Mouse (Mus musculus) embryo, embryonic 9.5 days (tissue): Measurements from ENCODE around the gene Sp7.

Source experiments
- DNase-seq: peaks from one replicate; pipeline ENCODE4 v3.0.0-alpha.2; 2017; ENCODE audit errors: extremely low spot score

Sp7 gene

GRCm38 (mm10) chr15:102388942-102389341 lies 22.0 kb upstream of the Sp7 start:
- no peak for DNase-seq

- no peak for DNase-seq
Measured at GRCm38 (mm10) chr15:102386640-102387039, 19.7 kb upstream of the Sp7 start.

GRCm38 (mm10) chr15:102383671-102384070 lies 16.7 kb upstream of the Sp7 start:
- no peak for DNase-seq

GRCm38 (mm10) chr15:102381575-102381974 lies 14.6 kb upstream of the Sp7 start:
- DNase-seq = peak; percentile 75

DNA sequence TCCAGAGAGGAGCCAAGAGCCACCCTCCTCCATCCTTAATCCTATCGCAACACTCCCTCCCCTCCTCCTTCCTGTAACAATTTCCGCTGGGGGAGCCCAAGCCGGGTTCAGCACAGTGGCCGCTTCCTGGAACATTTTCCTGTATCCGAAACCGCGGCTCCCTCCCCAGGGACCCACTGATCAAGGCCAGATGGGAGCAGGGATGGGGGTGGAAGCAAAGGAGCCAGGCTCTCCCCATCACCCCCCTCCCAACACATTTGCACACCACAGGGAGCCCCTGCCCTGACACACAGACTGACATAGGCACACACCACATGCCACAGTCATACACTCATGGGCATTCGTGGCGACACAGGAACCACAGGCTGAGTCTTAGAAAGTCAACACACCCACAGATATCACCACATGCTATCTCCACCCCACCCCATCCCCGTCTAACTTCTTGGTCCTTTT lies 10.9 kb upstream of the Sp7 start:
- DNase-seq = peak; percentile 45

DNA sequence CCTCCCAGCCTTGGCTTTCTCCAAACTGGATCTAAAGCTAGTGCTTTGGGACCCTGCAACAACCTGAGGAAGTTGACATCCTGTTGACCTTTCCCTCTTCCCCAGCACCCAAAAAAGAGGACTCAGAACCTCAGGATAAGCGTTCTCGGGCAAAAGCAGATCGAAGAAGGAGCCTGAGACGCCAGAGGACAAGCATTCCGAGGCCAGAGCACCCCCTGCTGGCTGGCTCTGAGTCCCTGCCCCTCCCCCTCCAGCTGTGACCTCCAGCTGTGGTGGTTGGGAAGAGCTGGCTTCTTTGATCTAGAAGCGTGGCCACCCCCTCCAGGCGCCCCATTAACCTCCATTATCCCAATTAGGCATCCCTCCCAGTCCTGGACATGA lies 10.2 kb upstream of the Sp7 start:
- peak; percentile 92 for DNase-seq

DNA sequence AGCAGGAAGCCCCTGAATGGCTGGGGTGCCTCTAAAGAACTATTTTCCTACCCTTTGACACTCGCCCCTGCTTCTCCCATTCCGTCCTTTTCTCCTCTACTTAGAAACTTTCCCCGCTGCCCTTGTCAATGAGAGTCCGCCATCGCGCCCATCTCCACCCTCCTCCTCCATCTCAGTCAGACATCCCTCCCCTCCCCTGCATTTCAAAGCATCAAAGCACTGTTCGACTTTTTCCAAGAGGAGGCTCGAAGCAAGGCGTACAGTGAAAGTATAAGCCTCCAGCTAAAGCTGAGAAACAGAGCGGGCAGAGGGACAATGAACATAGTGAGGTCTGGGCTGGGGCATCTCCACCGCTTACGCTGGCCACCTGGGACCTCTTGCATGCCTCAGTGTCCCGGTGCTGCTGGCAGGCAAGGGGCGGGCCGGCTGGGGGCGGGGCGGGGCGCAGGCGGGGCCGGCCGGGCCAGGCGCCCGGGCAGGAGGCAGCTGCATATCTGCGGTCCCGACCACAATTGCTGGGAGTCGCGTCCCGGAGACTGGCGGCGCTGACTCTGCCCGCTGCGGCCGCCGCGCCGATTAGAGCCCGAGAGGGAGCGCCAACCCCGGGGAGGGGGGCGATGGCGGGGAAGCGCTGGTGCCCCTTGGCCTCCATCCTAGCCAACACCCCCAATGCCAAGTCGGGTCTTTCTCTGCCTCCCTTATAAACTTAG lies 9.6 kb upstream of the Sp7 start:
- DNase-seq = peak; percentile 84

DNA sequence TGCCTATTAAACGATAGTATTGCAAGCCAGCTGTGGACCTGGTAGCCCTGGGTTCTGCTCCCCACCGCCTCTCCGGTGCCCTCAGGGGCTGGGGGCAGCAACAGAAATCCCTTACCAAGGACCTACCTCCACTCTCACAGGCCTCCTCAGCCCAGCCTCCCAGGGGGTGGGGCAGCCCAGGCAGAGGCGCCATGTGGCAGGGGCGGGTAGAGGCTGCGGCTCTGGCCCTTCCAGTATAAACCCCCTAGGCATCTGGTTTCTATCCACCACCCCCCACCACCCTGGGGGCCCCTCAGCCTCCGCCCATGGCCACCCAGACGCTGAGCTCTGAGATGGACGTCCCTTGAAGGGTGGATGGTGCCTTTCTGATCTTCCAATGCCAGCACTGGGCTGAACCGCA lies 3.7 kb upstream of the Sp7 start:
- peak; percentile 62 for DNase-seq

DNA sequence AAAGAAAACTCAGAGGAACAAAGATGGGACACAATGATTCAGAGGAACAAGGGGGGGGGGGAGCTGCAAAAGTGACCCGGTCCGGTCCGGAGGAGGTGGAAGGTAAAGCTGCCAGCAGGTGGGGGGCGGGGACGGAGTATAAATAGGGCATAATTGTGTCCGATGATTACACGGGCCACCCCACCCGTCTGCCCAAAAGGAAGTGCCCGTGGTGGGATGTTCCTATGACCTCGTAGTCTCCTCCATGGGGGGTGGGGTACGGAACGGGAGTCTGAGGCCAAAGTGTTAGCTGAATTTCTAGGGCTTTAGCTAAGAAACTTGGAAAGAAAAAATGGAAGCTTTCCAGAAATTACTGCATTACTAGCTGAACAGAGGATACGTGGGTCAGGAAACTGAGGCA lies 3.0 kb upstream of the Sp7 start:
- no peak for DNase-seq

- DNase-seq = no peak
Measured at GRCm38 (mm10) chr15:102366238-102366637, 744 bp downstream of the Sp7 start.

GRCm38 (mm10) chr15:102364678-102365077 lies 2.3 kb downstream of the Sp7 start:
- DNase-seq = no peak

DNA sequence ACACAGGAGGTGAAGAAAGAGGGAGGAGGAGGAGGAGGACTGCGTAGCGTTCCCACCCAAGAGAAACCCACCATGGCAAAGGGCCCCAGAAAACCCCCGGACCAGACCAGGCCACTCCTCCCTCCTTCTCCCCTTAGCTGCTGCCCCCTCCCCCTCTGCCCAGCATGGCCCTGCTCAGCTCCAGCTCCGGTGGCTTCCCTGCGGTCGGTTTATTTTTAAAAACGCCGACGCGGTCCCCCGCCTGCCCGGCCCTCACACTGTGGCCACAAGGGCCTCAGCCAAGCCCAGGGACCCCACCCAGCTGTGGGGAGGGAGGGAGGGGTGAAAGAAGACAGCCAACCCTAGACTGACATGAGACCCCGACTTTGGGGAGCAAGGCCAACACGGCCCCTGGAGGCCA lies 4.3 kb downstream of the Sp7 start:
- DNase-seq = peak; percentile 38

GRCm38 (mm10) chr15:102358834-102359233 lies 8.1 kb downstream of the Sp7 start:
- DNase-seq = no peak

- no peak for DNase-seq
Measured at GRCm38 (mm10) chr15:102358126-102358525, 8.9 kb downstream of the Sp7 start.

- DNase-seq = peak; percentile 44
Measured at GRCm38 (mm10) chr15:102356501-102357325, 10.3 kb downstream of the Sp7 start.

- peak; percentile 86 for DNase-seq
Measured at GRCm38 (mm10) chr15:102355871-102356441, 11.0 kb downstream of the Sp7 start.

GRCm38 (mm10) chr15:102355134-102355870 lies 11.7 kb downstream of the Sp7 start:
- DNase-seq = peak; percentile 86

DNA sequence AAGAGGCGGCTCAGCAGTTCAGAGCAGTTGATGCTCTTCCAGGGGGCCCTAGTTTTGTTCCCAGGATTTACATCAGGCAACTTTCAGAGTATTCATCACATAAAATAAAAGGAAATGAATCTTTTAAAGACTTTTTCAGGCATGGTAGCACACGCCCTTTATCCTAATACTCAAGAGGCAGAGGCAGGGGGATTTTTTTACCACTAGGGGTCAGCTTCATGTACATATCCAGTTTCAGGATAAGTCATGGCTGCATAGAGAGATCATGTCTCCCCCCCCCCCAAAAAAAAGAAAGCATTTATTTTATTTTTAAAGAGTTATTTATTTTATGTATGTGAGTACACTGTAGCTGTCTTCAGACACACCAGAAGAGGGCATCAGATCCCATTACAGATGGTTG lies 13.0 kb downstream of the Sp7 start:
- DNase-seq = no peak

GRCm38 (mm10) chr15:102352177-102352576 lies 14.8 kb downstream of the Sp7 start:
- no peak for DNase-seq

GRCm38 (mm10) chr15:102350942-102351291 lies 16.1 kb downstream of the Sp7 start:
- DNase-seq = no peak

GRCm38 (mm10) chr15:102350138-102350941 lies 16.6 kb downstream of the Sp7 start, which contains the start of gene Aaas:
Gene Aaas (minus strand): TSS chr15:102350771.
- peak; percentile 95 for DNase-seq
